Mouse (Mus musculus) liver, adult (tissue): ENCODE results near the gene Ndufa6.

ENCODE experiments used
- GATA4 ChIP-seq: IDR thresholded peaks from 2 replicates; pipeline ENCODE4 v1.6.1; 2014; ENCODE audit warnings: mild to moderate bottlenecking, low read length; ENCODE audit not compliant: insufficient replicate concordance

Ndufa6 gene

GRCm38 (mm10) chr15:82325382-82325781, 28.7 kb downstream of the Ndufa6 start:
- no peak for TF ChIP-seq GATA4

- TF ChIP-seq GATA4 = no peak
Measured at GRCm38 (mm10) chr15:82322195-82322594, 31.9 kb downstream of the Ndufa6 start.

GRCm38 (mm10) chr15:82319613-82320012, 34.5 kb downstream of the Ndufa6 start:
- TF ChIP-seq GATA4 = no peak

- TF ChIP-seq GATA4 = no peak
Measured at GRCm38 (mm10) chr15:82317839-82318238, 36.3 kb downstream of the Ndufa6 start.

- no peak for TF ChIP-seq GATA4
Measured at GRCm38 (mm10) chr15:82308416-82308815, 45.7 kb downstream of the Ndufa6 start.

- no peak for TF ChIP-seq GATA4
Measured at GRCm38 (mm10) chr15:82307107-82307506, 47.0 kb downstream of the Ndufa6 start.
